Mouse (Mus musculus) kidney, postnatal 25 days (tissue): ENCODE measurements around the gene Drosha.

Experiments used
- DNase-seq, 2 experiments: peaks; one replicate each; pipeline ENCODE4 v3.0.0; 2021; ENCODE audit warnings: mixed read lengths in 2 of 2

Drosha gene

DNA sequence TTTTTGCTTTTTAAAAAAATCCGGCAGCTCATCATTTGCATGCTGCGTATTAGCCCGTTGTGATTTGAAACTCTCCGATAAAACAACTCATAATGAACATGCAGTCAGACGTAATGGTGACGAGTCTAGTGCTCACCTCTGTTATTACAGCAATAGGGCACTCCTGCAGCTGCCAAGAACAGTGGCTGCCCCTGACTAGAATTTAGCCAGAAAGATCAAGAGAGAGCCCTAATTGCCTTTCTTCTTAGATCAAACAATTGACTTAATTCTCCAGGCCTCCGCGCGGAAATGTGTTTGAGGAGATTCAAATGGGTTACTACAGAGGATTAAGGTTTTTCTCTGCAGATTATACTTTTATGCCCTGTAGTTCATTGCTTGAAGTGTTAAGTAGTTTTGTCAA is 116.5 kb downstream of the Drosha start:
- no peak for DNase-seq

DNA sequence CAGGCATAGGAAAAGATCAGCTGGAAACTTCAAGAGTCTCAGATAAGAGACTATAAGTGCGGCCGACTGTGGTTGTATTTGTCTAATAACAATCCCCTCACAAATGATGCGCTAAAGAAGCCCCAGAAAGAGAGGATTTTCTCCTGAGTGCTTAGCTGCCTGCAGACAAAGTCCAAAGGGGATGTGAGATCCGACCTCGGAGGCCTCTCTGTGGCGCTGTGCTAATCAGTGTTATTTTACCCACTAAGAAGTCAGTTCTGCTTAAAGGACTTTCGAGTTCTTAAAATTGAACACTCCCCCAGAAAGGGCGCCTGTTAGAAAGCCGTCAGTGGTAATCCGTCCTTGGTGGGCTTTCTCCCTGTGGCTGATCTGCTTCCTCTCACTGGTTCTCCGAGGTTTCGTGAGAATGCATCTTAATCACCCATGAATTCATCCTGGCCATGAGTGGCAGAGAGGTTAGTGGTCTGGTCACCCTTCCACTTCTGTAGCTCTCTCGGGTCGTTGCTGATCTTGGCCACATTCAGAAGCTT is 117.1 kb downstream of the Drosha start:
- DNase-seq: no peak

DNA sequence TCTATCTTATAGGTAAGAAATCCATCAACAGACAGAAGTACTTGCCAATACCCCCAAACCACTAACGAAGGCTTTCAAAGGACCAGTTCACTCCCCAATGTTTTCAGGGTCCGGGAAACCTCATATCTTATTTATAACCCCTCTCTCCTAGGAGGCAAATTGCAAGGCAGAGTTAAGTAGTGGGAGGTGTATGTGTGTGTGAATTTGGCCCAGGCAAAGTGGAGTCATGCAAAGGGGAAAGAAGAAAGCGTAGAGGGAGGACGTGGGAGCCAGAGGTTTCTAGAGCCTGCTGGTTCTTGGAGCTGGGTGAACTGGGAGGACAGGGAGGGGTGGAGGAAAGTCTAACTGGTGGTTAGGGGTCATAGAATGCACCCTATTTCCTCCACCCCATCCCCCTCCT is 117.8 kb downstream of the Drosha start:
- no peak for DNase-seq

DNA sequence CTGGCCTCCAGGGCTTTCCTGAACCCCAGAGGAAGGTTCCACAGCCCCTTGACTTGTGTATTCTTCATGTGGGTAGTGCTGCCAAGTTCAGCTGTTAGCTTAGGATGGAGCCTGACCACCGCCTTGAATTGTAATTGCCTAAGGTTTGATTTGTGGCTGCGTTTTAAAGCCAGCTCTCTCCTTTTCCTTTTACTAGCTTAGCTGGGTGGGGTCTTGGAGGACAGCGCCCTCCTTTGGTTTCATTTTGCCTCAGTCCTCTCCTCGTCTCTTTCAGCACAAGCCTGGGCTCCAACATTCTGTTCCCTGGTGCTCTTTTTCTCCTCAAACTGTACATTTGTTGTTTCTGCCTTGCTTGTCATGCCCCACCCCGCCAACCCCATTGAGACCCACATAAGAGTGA is 133.4 kb downstream of the Drosha start:
- DNase-seq: no peak

DNA sequence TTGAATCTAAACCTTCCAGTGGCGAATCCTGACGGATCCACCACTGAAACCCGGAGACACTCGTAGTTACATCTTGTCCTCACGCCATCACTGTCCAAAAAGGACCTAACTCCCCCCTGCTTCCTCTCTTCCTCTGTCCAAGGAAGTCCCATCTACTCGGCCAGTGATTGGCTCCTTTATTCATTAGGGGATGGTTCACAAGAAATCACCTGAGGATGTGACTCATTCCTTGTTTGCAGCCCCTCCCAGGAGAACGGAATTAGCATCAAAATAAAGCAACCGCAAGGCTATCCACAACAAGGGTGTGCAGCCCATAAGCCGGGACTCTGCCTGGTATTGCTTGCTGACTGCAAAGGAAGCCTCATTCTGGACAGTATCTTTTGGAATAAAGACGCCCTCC is 137.6 kb downstream of the Drosha start:
- DNase-seq: no peak

DNA sequence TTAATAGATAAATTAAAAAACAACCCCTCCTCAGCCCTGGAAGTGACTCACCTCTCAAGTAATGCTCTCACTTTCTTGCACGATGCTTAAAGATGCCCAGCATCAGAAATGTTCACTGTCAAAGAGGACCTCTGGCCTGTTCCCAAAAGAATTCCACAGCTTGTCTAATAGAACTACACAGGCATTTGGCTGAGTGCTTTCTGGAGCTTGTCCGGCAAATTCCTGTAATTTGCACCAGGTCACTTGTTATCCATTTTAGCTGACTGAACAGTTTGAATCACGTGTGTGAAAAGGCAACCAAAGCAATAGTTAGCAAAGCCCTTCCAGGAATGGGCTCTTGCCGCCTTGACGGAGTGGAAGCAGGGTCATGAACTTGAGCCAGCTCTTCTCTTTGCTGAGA is 140.6 kb downstream of the Drosha start:
- peak; percentile 40 to 47 for DNase-seq

DNA sequence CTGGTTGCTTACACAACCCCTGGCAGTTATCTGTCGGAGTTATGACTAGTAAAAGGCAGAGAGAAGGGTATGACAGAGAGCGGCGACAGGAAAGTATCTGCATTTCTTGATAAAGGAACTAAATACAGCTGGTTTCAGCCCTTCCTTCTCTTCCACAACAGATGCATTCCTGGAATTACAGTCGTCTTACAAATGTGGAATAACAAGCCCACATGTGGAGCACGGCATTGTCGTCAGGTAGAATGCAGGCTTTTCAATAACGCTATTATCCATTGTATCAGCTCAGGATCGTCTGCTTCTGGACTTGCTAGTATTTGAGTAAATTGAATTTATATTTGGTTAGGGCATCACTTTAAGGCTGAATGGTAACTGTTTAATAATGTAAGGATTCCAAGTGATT is 144.2 kb downstream of the Drosha start:
- DNase-seq: no peak

DNA sequence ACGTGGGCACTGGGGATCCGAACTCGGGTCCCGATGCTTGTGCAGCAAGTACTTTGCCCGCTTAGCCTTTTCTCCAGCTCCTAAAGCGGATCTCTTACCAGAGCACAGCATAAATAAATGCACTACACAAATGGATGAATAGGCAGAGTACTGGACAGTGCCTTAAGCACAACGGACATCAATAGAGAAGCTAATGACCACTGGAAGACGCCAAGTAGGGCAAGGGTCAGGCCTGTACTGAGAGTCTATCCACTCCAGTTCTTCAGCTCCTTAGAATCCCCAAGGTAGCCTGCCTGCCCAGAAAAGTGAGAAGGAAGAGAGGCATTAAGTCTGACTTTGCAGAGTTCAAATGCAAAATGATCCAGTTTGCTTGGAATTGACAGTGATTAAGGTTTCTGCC is 147.8 kb downstream of the Drosha start:
- DNase-seq: peak; percentile 58 to 79
